Mouse (Mus musculus): ENCODE measurements around the gene Nt5m. TPM values are rescaled to one million over a fixed set of nuclear protein-coding genes. Genes with fewer than 3 reads are reported as not detected.

Gene Nt5m
- polyA plus RNA-seq (2015; fragmentation: Illumina TruSeq; extraction: RNeasy Lipid Tissue Mini Kit (QIAGEN cat#74804); ENCODE audit: insufficient read depth, low replicate concordance), result 10.8 TPM

GRCm38 (mm10) chr11:59839008-59839458 is at the start of gene Nt5m:
Gene Nt5m (plus strand): TSS chr11:59839447.

GRCm38 (mm10) chr11:59809670-59810474 is 29.4 kb upstream of the Nt5m start, which contains the start of gene Flcn:
Gene Flcn (minus strand): TSS chr11:59810016.

GRCm38 (mm10) chr11:59839459-59840126 is 346 bp downstream of the Nt5m start, which contains the start of gene Cops3:
Gene Cops3 (minus strand): TSS chr11:59839838.

Other genes with a start within 250 kb of the Nt5m start
- not detected for gene Olfr223, start 246.2 kb upstream of the Nt5m start, polyA plus RNA-seq (2015; fragmentation: Illumina TruSeq; extraction: RNeasy Lipid Tissue Mini Kit (QIAGEN cat#74804); ENCODE audit: insufficient read depth, low replicate concordance)
- 90.7 TPM for gene Mprip, start 178.1 kb upstream of the Nt5m start, polyA plus RNA-seq (2015; fragmentation: Illumina TruSeq; extraction: RNeasy Lipid Tissue Mini Kit (QIAGEN cat#74804); ENCODE audit: insufficient read depth, low replicate concordance)
- not detected for gene Pld6, start 51.8 kb upstream of the Nt5m start, polyA plus RNA-seq (2015; fragmentation: Illumina TruSeq; extraction: RNeasy Lipid Tissue Mini Kit (QIAGEN cat#74804); ENCODE audit: insufficient read depth, low replicate concordance)
- 30.1 TPM for gene Flcn, start 29.4 kb upstream of the Nt5m start, polyA plus RNA-seq (2015; fragmentation: Illumina TruSeq; extraction: RNeasy Lipid Tissue Mini Kit (QIAGEN cat#74804); ENCODE audit: insufficient read depth, low replicate concordance)
- 99.6 TPM for gene Cops3, start 391 bp downstream of the Nt5m start, polyA plus RNA-seq (2015; fragmentation: Illumina TruSeq; extraction: RNeasy Lipid Tissue Mini Kit (QIAGEN cat#74804); ENCODE audit: insufficient read depth, low replicate concordance)
- gene Med9, start 108.8 kb downstream of the Nt5m start, polyA plus RNA-seq (2015; fragmentation: Illumina TruSeq; extraction: RNeasy Lipid Tissue Mini Kit (QIAGEN cat#74804); ENCODE audit: insufficient read depth, low replicate concordance), result 7.2 TPM
- gene Rasd1, start 125.5 kb downstream of the Nt5m start, polyA plus RNA-seq (2015; fragmentation: Illumina TruSeq; extraction: RNeasy Lipid Tissue Mini Kit (QIAGEN cat#74804); ENCODE audit: insufficient read depth, low replicate concordance), result 0.62 TPM
- gene Pemt, start 207.0 kb downstream of the Nt5m start, polyA plus RNA-seq (2015; fragmentation: Illumina TruSeq; extraction: RNeasy Lipid Tissue Mini Kit (QIAGEN cat#74804); ENCODE audit: insufficient read depth, low replicate concordance), result 0.90 TPM